Mouse (Mus musculus): ENCODE data around the gene Stn1. TPM values are rescaled to one million over a fixed set of nuclear protein-coding genes. Genes with fewer than 3 reads are reported as not detected.

The Stn1 gene
- total RNA-seq, 2 experiments from 2014 or later: 21.0 to 22.8 TPM

DNA sequence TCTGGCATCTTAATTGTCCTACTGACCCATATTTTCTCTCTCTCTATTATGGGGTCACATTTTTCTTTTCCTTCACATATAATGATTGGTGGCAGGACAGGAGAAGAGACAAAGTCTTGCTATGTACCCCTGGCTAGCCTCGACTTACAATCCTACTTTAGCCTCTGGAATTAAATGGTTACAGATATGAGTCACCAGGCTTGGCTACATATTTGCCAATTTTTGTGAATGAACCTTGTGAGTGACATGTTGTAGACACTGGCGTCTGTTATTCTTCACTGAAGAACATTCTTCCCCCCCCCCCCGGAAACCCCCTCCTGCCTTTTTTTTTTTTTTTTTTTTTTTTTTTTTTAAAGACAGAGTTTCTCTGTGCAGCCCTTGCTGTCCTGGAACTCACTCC, 54.0 kb downstream of the Stn1 start:
- no peak for DNase-seq (ENCODE audit: low spot score in 2 of 2)

DNA sequence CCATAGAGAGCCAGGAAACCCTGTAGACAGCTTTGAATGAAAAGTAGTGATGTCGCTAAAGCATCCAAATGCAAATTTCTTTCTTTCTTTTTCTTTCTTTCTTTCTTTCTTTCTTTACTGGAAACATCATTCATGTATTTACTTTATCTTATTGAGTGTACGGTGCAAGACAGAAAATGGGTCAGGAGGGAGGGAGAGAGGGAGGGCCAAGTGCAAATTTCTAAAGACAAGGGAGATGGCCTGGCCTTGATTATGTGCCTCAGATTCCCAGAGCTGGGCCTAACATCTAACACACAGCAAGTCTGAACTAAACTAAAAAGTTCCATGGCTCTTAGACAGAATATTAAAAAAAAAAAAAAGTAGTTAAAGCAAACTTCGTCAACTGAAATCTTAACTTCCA, 63.9 kb downstream of the Stn1 start:
- no peak for DNase-seq (ENCODE audit: low spot score in 2 of 2)

DNA sequence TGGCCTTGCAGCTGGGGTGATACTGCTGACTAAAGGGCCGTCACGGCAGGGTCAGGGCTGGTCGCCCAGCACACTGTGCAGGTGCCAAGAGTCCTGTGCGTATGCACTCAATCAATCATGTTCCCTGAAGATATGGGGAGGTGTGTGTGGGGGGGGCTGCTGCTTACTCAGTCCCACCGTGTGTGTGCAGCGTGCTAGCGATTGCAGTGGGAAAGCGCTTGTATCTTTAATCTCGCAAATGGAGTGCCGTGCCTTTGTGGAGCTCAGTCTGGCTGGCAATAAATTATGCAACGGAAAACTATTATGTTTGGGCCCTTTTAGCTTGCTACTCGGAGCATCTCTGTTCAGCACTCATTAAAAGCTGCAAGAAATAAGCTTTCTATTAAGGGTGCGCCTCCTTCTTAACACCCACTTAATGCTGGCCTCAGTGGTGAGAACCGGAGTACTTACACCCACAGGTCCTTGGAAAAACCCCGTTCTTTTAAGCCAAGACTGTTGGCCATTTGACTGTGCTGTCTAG, 64.4 kb downstream of the Stn1 start:
- no peak for DNase-seq (ENCODE audit: low spot score in 2 of 2)

DNA sequence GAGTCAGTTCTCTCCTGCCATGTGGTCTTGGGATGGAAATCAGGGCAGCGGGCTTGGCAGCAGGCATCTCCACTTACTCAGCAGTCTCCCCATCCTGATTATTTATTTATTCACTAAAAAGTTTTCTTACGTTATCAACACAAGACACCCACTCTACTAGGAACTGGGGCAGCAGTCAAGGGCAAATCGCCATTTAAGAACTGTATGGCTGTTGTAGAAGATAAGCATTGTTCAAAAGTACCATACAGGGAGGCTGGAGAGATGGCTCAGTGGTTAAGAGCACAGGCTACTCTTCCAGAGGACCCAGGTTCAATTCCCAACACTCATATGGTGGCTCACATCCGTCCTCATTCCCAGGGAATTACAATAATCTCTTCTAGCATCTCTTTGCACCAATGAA, 65.5 kb downstream of the Stn1 start:
- no peak for DNase-seq (ENCODE audit: low spot score in 2 of 2)

DNA sequence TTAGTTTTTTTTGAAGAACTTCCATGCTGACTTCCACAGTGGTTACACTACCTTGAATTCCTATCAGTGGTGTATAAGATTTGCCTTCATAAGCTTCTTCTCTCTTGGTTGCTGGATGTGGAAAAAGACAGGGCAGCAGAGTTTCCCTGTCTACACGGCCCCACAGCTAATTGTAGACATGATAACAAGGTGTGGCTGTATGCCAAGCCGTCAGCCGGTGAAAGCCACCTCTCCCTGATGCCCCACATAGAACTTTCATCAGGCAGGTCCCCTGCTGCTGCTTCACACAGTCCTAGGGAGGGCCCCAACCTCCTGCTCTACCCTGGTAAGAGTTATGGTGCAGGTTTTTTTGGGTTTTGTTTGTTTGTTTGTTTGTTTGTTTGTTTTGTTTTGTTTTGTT, 68.6 kb downstream of the Stn1 start:
- no peak for DNase-seq (ENCODE audit: low spot score in 2 of 2)

DNA sequence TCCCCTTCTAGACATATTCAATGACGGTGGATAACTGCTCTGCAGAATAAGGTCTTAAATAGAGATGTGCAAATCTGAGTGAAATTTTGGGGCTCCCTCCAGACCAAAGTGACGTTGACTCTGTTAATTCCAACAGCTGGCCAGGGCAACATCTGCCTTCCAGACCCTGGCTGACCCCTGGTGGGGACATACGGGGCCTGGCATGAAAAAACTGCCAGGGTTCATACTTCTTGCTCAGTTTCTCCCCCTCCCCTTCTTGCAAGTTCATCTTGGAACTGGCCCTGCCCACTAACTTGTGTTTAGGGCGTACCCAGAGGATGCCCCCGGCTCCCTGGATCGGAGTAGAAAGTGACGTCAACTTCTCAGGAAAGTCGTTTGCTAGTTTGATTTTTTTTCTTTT, 70.5 kb downstream of the Stn1 start:
- DNase-seq (ENCODE audit: low spot score in 2 of 2): no peak

- DNase-seq (ENCODE audit: low spot score in 2 of 2): no peak
Observed at GRCm38 (mm10) chr19:47465467-47465866, 71.8 kb downstream of the Stn1 start.

DNA sequence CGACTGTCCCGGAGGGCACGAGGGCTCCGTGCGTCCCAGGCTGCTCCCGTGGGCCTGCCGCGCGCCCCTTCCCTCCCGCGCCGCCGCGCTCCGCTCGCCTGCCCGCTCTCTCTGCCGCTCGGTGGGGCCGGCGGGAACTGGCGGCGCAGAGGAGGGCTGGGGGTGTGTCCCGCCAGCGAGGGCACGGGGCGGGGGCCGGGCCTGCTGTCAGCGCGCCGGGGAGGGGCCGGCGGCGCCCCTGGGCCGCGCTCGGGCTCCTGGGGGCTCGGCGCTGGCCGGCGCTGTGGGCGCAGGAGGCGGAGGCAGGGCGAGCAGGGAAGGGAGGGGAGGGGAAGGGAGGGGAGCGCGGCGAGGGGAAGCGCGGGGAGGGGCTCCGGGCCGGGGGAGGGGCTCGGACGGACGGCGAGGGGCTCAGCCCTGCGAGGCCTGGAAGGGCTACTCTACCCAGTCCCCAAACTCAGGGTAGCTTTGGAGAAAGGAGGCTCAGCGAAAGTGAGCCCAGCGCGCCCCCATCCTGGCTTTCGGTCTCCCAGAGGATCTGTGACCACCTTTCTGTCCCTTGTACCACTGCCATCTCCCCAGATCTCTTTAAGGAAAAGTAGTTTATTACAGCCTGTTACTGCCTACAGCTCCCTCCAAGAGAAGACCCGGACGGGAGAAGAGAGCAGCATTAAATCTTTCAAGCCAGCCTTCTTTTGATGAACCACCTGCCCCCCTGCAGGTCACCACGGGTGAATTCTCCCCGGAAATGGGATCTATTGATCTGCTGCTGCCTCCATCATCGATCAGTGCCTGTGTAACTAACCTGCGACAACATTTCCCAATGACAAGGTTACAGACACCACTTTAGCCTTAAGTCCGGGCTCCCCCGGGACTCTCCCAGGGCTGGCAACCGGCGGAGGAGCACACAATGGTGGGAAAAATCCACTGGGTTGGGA, 72.7 kb downstream of the Stn1 start, which contains the start of gene Sh3pxd2a:
TSS of gene Sh3pxd2a (minus strand) at position 98 of the 938 bp plus-strand sequence.
- DNase-seq (ENCODE audit: low spot score in 2 of 2): no peak

DNA sequence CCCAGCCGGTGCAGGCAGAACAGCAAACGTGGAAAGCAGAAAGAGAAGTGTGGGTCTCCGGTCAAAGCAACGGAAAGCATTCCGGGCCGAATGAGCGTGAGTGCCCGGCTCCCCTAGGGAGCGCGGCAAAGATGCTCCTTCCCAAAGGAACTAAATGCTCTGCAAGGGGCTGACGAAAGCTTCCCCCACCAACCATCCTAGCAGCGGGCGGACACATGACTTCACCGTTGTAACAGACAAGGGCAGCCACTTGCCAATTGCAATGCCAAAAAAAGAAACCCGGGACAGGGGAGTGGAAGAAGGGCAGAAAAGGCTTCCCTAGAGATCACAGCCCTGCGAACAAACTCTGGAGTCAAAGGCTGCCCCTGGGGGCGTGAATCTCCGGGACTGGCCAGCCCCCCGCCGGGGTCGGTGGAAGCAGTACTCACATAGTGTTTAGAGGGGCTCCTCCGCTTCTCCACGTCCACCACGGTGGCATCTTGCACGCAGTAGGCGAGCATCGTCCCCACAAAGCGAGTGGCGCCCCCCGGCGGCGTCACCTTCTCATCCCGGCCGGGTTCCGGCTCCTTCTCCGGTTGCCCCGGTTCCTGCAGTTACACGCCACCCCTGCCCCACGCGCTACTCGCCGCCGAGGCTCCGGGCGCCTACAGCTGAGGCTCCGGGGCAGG, 73.5 kb downstream of the Stn1 start:
- DNase-seq (ENCODE audit: low spot score in 2 of 2): peak; percentile 47 to 62

DNA sequence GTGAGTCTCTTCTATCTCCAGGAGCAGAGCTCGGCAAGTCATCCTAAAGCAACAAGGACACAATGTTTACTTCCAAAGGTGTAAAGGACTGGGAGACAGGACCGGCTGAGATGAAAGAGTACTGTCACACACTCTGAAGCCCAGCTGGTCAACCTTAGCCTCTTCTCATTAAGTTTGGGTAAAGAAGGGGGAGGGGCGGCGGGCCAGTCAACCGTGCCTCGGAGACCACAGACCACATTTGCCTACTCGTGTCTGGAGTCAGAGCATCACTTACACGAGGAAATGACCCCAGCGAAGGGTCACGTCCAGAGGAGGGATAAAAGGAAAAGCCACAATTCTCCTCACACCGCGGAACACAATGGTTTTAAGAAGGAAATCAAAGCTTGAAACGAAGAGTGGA, 74.1 kb downstream of the Stn1 start:
- no peak for DNase-seq (ENCODE audit: low spot score in 2 of 2)

GRCm38 (mm10) chr19:47462725-47463124, 74.6 kb downstream of the Stn1 start:
- DNase-seq (ENCODE audit: low spot score in 2 of 2): no peak

GRCm38 (mm10) chr19:47461838-47462237, 75.5 kb downstream of the Stn1 start:
- DNase-seq (ENCODE audit: low spot score in 2 of 2): no peak

GRCm38 (mm10) chr19:47461386-47461785, 75.9 kb downstream of the Stn1 start:
- DNase-seq (ENCODE audit: low spot score in 2 of 2): no peak

GRCm38 (mm10) chr19:47460120-47460960, 77.0 kb downstream of the Stn1 start:
- DNase-seq (ENCODE audit: low spot score in 2 of 2): no peak

DNA sequence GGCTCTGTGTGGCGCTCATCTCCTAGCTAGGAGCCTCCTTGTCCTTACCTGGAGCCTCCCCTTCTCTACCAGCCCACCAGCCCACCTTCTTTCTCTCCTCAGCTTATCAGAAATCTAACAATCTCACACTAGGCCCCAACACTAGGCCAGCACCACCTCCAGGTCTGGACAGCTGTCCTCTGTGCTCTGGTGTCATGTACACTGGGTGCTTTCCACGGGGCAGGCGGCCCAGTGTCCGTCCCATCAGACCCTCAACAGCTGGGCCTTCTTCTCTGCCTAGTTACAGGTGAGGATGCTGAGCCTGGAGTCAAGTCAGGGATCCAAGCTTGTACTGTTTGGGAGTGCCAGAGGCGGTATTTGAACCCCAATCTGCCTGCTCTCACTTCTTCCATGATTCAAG, 78.1 kb downstream of the Stn1 start:
- DNase-seq (ENCODE audit: low spot score in 2 of 2): no peak

GRCm38 (mm10) chr19:47458504-47459161, 78.7 kb downstream of the Stn1 start:
- DNase-seq (ENCODE audit: low spot score in 2 of 2): no peak

DNA sequence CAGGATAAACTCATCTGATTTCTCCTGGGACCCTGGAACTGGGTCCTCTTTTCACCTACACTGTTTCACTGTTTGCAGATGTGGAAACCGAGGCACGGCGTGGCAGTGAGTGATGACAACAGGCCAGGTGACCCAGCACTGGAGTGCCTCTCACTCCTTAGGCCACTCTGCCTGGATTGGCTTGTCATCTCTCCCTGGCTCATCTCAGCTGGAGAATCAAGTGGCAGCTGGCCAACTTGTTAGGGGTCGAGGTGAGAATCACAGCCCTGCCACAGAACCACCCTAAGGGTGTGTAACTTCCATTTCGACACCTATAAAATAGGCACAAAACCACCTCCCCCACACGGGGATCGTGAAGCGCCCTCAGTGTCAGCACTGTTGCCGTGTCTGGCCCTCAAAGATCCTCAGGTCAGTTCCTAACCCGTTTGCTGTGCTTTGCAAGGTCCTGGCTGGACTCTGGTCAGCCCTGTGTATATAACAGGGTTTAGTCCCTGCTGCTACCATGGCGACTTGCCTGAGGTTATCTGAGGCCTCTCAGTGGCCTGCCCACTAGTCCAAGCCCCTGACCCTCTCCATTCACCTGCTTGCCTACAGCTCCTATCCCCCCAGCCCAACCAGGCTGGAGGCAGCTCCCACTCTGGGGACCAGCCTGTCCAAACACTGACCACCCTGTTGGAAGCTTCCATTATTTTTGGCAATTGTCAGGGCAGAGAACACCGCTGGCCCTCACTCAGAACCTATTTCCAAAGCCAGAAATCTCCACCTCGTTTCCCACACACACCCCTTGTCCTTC, 79.4 kb downstream of the Stn1 start:
- no peak for DNase-seq (ENCODE audit: low spot score in 2 of 2)

- no peak for DNase-seq (ENCODE audit: low spot score in 2 of 2)
Observed at GRCm38 (mm10) chr19:47456021-47456420, 81.3 kb downstream of the Stn1 start.

GRCm38 (mm10) chr19:47455001-47455755, 82.1 kb downstream of the Stn1 start:
- no peak for DNase-seq (ENCODE audit: low spot score in 2 of 2)
